Mouse (Mus musculus) heart, postnatal 25 days (tissue): ENCODE results near the gene Sfi1. TPM values are rescaled to one million over a fixed set of nuclear protein-coding genes. Genes with fewer than 3 reads are reported as not detected.
A peak's percentile ranks its signal among the peaks of the same experiment; 100 is the strongest.
"Not testable (repeated sequence)": the region's sequence is repeated elsewhere in the genome, so short reads cannot be mapped to it uniquely, and the experiment has no call there.

Experiments
- DNase-seq: peaks from one replicate; pipeline ENCODE4 v3.0.0; 2022; ENCODE audit warnings: low spot score
- intact Hi-C: fragments of 180-260 bp; cut with DNase I; formaldehyde crosslinking; loops from one replicate; pipeline ENCODE4 v1.15.1; 2025
- total RNA-seq, 2 experiments: library from RNA; stranded (reverse); gene quantifications; 2 replicates each; pipeline ENCODE4 v1.2.3; 2021

Gene Sfi1
- 10 to 100 TPM; 19.1 to 21.7 TPM for total RNA-seq

GRCm38 (mm10) chr11:3193363-3193762 lies at the start of gene Sfi1:
Gene Sfi1, minus strand, starts transcription at chr11:3193463.
- DNase-seq = no peak
- intact Hi-C loops = no loop called here

GRCm38 (mm10) chr11:3242395-3242794 lies 49.1 kb upstream of the Sfi1 start:
- DNase-seq = no peak
- intact Hi-C loops = no loop called here

- no peak for DNase-seq
- intact Hi-C loops = loop anchor here (1.0 kb wide), 1 partner anchor 31 kb away; the partner anchor contains the start of gene Drg1
Observed at GRCm38 (mm10) chr11:3235277-3235676, 42.0 kb upstream of the Sfi1 start.

- no peak for DNase-seq
- intact Hi-C loops = no loop called here
Observed at GRCm38 (mm10) chr11:3233704-3234103, 40.4 kb upstream of the Sfi1 start.

GRCm38 (mm10) chr11:3232248-3232647 lies 39.0 kb upstream of the Sfi1 start:
- intact Hi-C loops = no loop called here
- no peak for DNase-seq

- no peak for DNase-seq
Observed at GRCm38 (mm10) chr11:3227113-3227512, 33.9 kb upstream of the Sfi1 start.

GRCm38 (mm10) chr11:3223105-3223504 lies 29.8 kb upstream of the Sfi1 start:
- intact Hi-C loops = no loop called here
- no peak for DNase-seq

More at GRCm38 (mm10) chr11:3227113-3227512, 33.9 kb upstream of the Sfi1 start:
- intact Hi-C loops = no loop called here

GRCm38 (mm10) chr11:3212526-3212925 lies 19.3 kb upstream of the Sfi1 start:
- intact Hi-C loops = no loop called here
- no peak for DNase-seq

GRCm38 (mm10) chr11:3206783-3207182 lies 13.5 kb upstream of the Sfi1 start:
- intact Hi-C loops = no loop called here
- DNase-seq = no peak

- DNase-seq = no peak
- intact Hi-C loops = no loop called here
Observed at GRCm38 (mm10) chr11:3205207-3205606, 11.9 kb upstream of the Sfi1 start.

GRCm38 (mm10) chr11:3203771-3204170 lies 10.5 kb upstream of the Sfi1 start:
- intact Hi-C loops = no loop called here
- no peak for DNase-seq

GRCm38 (mm10) chr11:3202781-3203441 lies 9.6 kb upstream of the Sfi1 start:
- DNase-seq = peak; percentile 21
- intact Hi-C loops = no loop called here

GRCm38 (mm10) chr11:3202231-3202701 lies 9.0 kb upstream of the Sfi1 start, which contains the start of gene Eif4enif1:
Gene Eif4enif1, plus strand, starts transcription at chr11:3202392.
- intact Hi-C loops = no loop called here
- DNase-seq = peak; percentile 90

GRCm38 (mm10) chr11:3201326-3202230 lies 8.3 kb upstream of the Sfi1 start:
- DNase-seq = no peak
- intact Hi-C loops = no loop called here

- intact Hi-C loops, DNase-seq: not testable (repeated sequence)
Observed at GRCm38 (mm10) chr11:3200636-3201035, 7.4 kb upstream of the Sfi1 start.

GRCm38 (mm10) chr11:3182707-3183106 lies 10.6 kb downstream of the Sfi1 start:
- intact Hi-C loops, DNase-seq: not testable (repeated sequence)

- intact Hi-C loops, DNase-seq: not testable (repeated sequence)
Observed at GRCm38 (mm10) chr11:3181971-3182370, 11.3 kb downstream of the Sfi1 start.

GRCm38 (mm10) chr11:3181250-3181649 lies 12.0 kb downstream of the Sfi1 start:
- peak; percentile 77 for DNase-seq
- intact Hi-C loops = not testable (repeated sequence)

- intact Hi-C loops, DNase-seq: not testable (repeated sequence)
Observed at GRCm38 (mm10) chr11:3180510-3181160, 12.6 kb downstream of the Sfi1 start.

- intact Hi-C loops = not testable (repeated sequence)
- DNase-seq = peak; percentile 47
Observed at GRCm38 (mm10) chr11:3179726-3180092, 13.6 kb downstream of the Sfi1 start.
